18 mouse cellular contexts compared by ENCODE assay signal in the genomic region with DNA sequence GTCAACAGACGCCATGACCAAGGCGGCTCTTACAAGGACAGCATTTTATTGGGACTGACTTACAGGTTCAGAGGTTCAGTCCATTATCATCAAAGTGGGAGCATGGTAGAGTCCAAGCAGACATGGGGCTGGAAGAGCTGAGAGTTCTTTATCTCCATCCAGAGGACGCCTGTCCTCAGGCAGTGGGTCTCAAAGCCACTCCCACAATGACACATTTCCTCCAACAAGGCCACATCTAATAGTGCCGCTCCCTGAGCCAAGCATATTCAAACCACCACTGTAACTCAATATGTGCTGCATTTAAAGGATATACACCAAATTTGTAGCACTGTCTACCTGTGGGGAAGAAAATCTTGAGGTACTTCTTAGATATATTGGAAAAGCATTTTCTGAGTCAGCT. TPM values are rescaled to one million over a fixed set of nuclear protein-coding genes. Genes with fewer than 3 reads are reported as not detected.
DNase-seq lines count a peak whose midpoint lies in the region; ATAC-seq lines count a peak whose summit lies in the region.
"Had no signal": no experiment of that assay in that cellular context is flagged by ENCODE, and none has a peak within 500 bp of the region (broad histone marks: within the 10 kb centered on the region; RNA-seq: fewer than 3 reads in every experiment).

No protein-coding gene starts in this region.

- intact Hi-C loops in heart, postnatal 14 days (cut with DNase I): loop anchor here (2.0 to 5.0 kb wide), 2 partner anchors 157 to 178 kb away; no protein-coding TSS in a partner anchor

- DNase-seq in adrenal gland, adult (ENCODE audit: inconsistent age in 2 of 2, low spot score in 1 of 2): peak; percentile 40 to 78
- no peak for DNase-seq in adrenal gland, postnatal 4 days (ENCODE audit: low spot score in 2 of 2)
- DNase-seq in heart, adult 11 months: peak; percentile 65
- DNase-seq in heart, postnatal 14 days: no peak
- DNase-seq in T-cell, adult 2 months (ENCODE audit: low spot score): peak; percentile 18
- no peak for DNase-seq in cerebellum, postnatal 4 days (ENCODE audit: low spot score in 2 of 2)
- DNase-seq in frontal cortex, postnatal 14 days (ENCODE audit: low spot score in 2 of 2): no peak
- DNase-seq: cerebellum, adult 8-10 months; cerebellum, postnatal 14 days; gastrocnemius, postnatal 10 days; heart, adult 2 months; kidney, adult 8-10 months had no signal

- 0 out of 2 replicates have a peak, but pooled peaks have one; percentile 33 for ATAC-seq in megakaryocyte progenitor cell, adult 5-6 weeks (replicated peaks; ENCODE audit: poor library complexity)
- ATAC-seq: forebrain, embryonic 15.5 days; intestine, postnatal 0 days; Patski had no signal

RNA-seq across cellular contexts. Expression of a gene that starts 19.0 kb away (rescaled TPM):
- total RNA-seq in adrenal gland, postnatal 4 days (2021): under 1 TPM in 1 of 2 experiments, not detected in 1; 0.28 TPM
- 1 to 10 TPM in 1 of 2 experiments, not detected in 1; 1.1 TPM for total RNA-seq in heart, postnatal 14 days (2021)
- total RNA-seq in megakaryocyte progenitor cell, adult 5-6 weeks (2015): not detected in 2 replicates
- not detected in 2 replicates for total RNA-seq in megakaryocyte progenitor cell, adult 5-6 weeks (2017)
- total RNA-seq: gastrocnemius, postnatal 10 days; gastrocnemius, postnatal 4 days; heart, adult 2 months; heart, postnatal 25 days had no signal

RNA-seq across cellular contexts. Expression of a gene that starts 31.8 kb away (rescaled TPM):
- total RNA-seq in adrenal gland, postnatal 4 days (2021): 10 to 100 TPM; 80.4 to 81.3 TPM
- 10 to 100 TPM; 38.7 to 40.2 TPM for total RNA-seq in heart, postnatal 14 days (2021)
- total RNA-seq in megakaryocyte progenitor cell, adult 5-6 weeks (2015): 58.7 and 72.0 TPM in 2 replicates
- total RNA-seq in megakaryocyte progenitor cell, adult 5-6 weeks (2017): 22.6 and 32.3 TPM in 2 replicates

Comparison
In these comparisons a context has a peak if more than half of its experiments do, and no peak if none do; other contexts are left out.
1. DNase-seq: peak in adrenal gland, adult (2 of 2), heart, adult 11 months (single experiment) and T-cell, adult 2 months (single experiment); none in adrenal gland, postnatal 4 days (0 of 2), heart, postnatal 14 days (0 of 2), cerebellum, postnatal 4 days (0 of 2) and frontal cortex, postnatal 14 days (0 of 2).